Mouse (Mus musculus) hindbrain, embryonic 12.5 days (tissue): ENCODE results near the gene Ica1. TPM values are rescaled to one million over a fixed set of nuclear protein-coding genes. Genes with fewer than 3 reads are reported as not detected.

ENCODE experiments used
- ATAC-seq: fragments of 200-750 bp; cut with Nextera tagmentation; 2 replicates; pipeline ENCODE4 v1.8.0; 2017; ENCODE audit warnings: moderate TSS enrichment; ENCODE audit not compliant: low FRiP score
- H3K27ac ChIP-seq: fragments of 300-500 bp; sonication (generic); 2 replicates; pipeline ENCODE4 v1.5.1; 2016; ENCODE audit warnings: mild to moderate bottlenecking
- H3K27me3 ChIP-seq: fragments of 300-500 bp; sonication (generic); 2 replicates; pipeline ENCODE4 v1.6.1; 2016; ENCODE audit warnings: mild to moderate bottlenecking
- H3K36me3 ChIP-seq: fragments of 300-500 bp; sonication (generic); 2 replicates; pipeline ENCODE4 v1.6.1; 2016; ENCODE audit warnings: mild to moderate bottlenecking
- H3K4me1 ChIP-seq: fragments of 300-500 bp; sonication (generic); 2 replicates; pipeline ENCODE4 v1.6.1; 2016
- H3K4me2 ChIP-seq: fragments of 300-500 bp; sonication (generic); replicated peaks from 2 replicates; pipeline ENCODE4 v1.6.1; 2016; ENCODE audit warnings: mild to moderate bottlenecking
- H3K4me3 ChIP-seq: fragments of 300-500 bp; sonication (generic); 2 replicates; pipeline ENCODE4 v1.5.1; 2016; ENCODE audit warnings: mild to moderate bottlenecking
- H3K9ac ChIP-seq: fragments of 300-500 bp; sonication (generic); 2 replicates; pipeline ENCODE4 v1.6.1; 2016; ENCODE audit warnings: mild to moderate bottlenecking, moderate library complexity
- H3K9me3 ChIP-seq: fragments of 300-500 bp; sonication (generic); replicated peaks from 2 replicates; pipeline ENCODE4 v1.6.1; 2016; ENCODE audit warnings: mild to moderate bottlenecking
- WGBS: fragments of 180-500 bp; shearing (Covaris S2); methylation state at CpG from one replicate; pipeline ENCODE4 v1.1.7; 2016; 5-methylcytosine and 5-hydroxymethylcytosine counted together
- polyA plus RNA-seq: library from polyadenylated mRNA; unstranded; fragments of >200 nt; fragmentation: Nextera tagmentation; extraction: Ambion mirVana; gene quantifications from 2 replicates; pipeline ENCODE4 v1.2.1, GENCODE M21; 2016

Ica1 gene
- polyA plus RNA-seq: 27.0 and 32.8 TPM in 2 replicates

- WGBS: 3% methylated on average over 14 of the region's 16 CpGs
Measured at GRCm38 (mm10) chr6:8778296-8778649, at the start of gene Ica1. Gene Ica1, minus strand, starts transcription at chr6:8778488.

GRCm38 (mm10) chr6:8819866-8820265 is 41.6 kb upstream of the Ica1 start:
- H3K4me2 ChIP-seq: no peak overlapping the region
- 93% methylated on average over 2 of the region's 2 CpGs for WGBS
- no peaks in the 10 kb centered on the region for H3K9me3 ChIP-seq
- ATAC-seq: no peak
- H3K27me3 ChIP-seq: no peaks in the 10 kb centered on the region
- H3K36me3 ChIP-seq: no peaks in the 10 kb centered on the region
- H3K4me3 ChIP-seq: no peak overlapping the region
- no peaks in the 10 kb centered on the region for H3K4me1 ChIP-seq
- no peak overlapping the region for H3K9ac ChIP-seq
- H3K27ac ChIP-seq: no peak overlapping the region

More at GRCm38 (mm10) chr6:8778296-8778649, at the start of gene Ica1:
- Histone ChIP-seq H3K4me1 (peaks cover 5% of the 10 kb centered on the region; the same call in 1 of the 2 replicates), H3K36me3 (no peaks in the 10 kb centered on the region), H3K4me3 (peak within 1 kb of the TSS; percentile 84), H3K9ac (peak within 1 kb of the TSS; percentile 86), H3K27ac (peak within 1 kb of the TSS; percentile 66; the same call in 1 of the 2 replicates), H3K9me3 (no peaks in the 10 kb centered on the region), H3K4me2 (peak within 1 kb of the TSS; percentile 93), H3K27me3 (peaks cover 4% of the 10 kb centered on the region; the same call in 1 of the 2 replicates)
- ATAC-seq: no peak; the same call in 1 of the 2 replicates

- WGBS: 82% methylated on average over 6 of the region's 6 CpGs
- H3K4me2 ChIP-seq: no peak overlapping the region
- H3K4me3 ChIP-seq: no peak overlapping the region
- no peaks in the 10 kb centered on the region for H3K27me3 ChIP-seq
- H3K9ac ChIP-seq: no peak overlapping the region
- no peaks in the 10 kb centered on the region for H3K9me3 ChIP-seq
- no peaks in the 10 kb centered on the region for H3K36me3 ChIP-seq
- no peak overlapping the region for H3K27ac ChIP-seq
- ATAC-seq: no peak
- no peaks in the 10 kb centered on the region for H3K4me1 ChIP-seq
Measured at GRCm38 (mm10) chr6:8814332-8815002, 36.2 kb upstream of the Ica1 start.

- no peaks in the 10 kb centered on the region for H3K9me3 ChIP-seq
- no peak overlapping the region for H3K27ac ChIP-seq
- no peak overlapping the region for H3K9ac ChIP-seq
- WGBS: 69% methylated on average over 3 of the region's 3 CpGs
- H3K4me1 ChIP-seq: no peaks in the 10 kb centered on the region
- no peak for ATAC-seq
- no peak overlapping the region for H3K4me3 ChIP-seq
- no peaks in the 10 kb centered on the region for H3K27me3 ChIP-seq
- no peaks in the 10 kb centered on the region for H3K36me3 ChIP-seq
- H3K4me2 ChIP-seq: no peak overlapping the region
Measured at GRCm38 (mm10) chr6:8802561-8803150, 24.4 kb upstream of the Ica1 start.

- Histone ChIP-seq H3K4me1 (no peaks in the 10 kb centered on the region), H3K27me3 (no peaks in the 10 kb centered on the region), H3K36me3 (no peaks in the 10 kb centered on the region), H3K27ac (no peak overlapping the region), H3K9me3 (no peaks in the 10 kb centered on the region), H3K9ac (no peak overlapping the region), H3K4me2 (no peak overlapping the region), H3K4me3 (no peak overlapping the region)
- 97% methylated on average over 5 of the region's 5 CpGs for WGBS
- ATAC-seq: no peak
Measured at GRCm38 (mm10) chr6:8792385-8792784, 14.1 kb upstream of the Ica1 start.

GRCm38 (mm10) chr6:8791781-8792180 is 13.5 kb upstream of the Ica1 start:
- 67% methylated on average over 3 of the region's 3 CpGs for WGBS
- Histone ChIP-seq H3K4me3 (no peak overlapping the region), H3K27me3 (no peaks in the 10 kb centered on the region), H3K4me1 (no peaks in the 10 kb centered on the region), H3K4me2 (no peak overlapping the region), H3K36me3 (no peaks in the 10 kb centered on the region), H3K9me3 (no peaks in the 10 kb centered on the region), H3K27ac (no peak overlapping the region), H3K9ac (no peak overlapping the region)
- ATAC-seq: no peak

GRCm38 (mm10) chr6:8780618-8781017 is 2.3 kb upstream of the Ica1 start:
- no peak for ATAC-seq
- H3K4me3 ChIP-seq: no peak overlapping the region

GRCm38 (mm10) chr6:8777411-8778295 is 635 bp downstream of the Ica1 start:
- Histone ChIP-seq H3K4me1 (peaks cover 5% of the 10 kb centered on the region; the same call in 1 of the 2 replicates), H3K36me3 (no peaks in the 10 kb centered on the region), H3K27ac (peak overlapping the region; percentile 66; the same call in 1 of the 2 replicates), H3K4me2 (peak overlapping the region; percentile 93), H3K27me3 (peaks cover 4% of the 10 kb centered on the region; the same call in 1 of the 2 replicates), H3K9ac (peak overlapping the region; percentile 86), H3K4me3 (peak overlapping the region; percentile 84), H3K9me3 (no peaks in the 10 kb centered on the region)
- ATAC-seq: peak; percentile 95
- WGBS: 1% methylated on average over 54 of the region's 69 CpGs

More at GRCm38 (mm10) chr6:8780618-8781017, 2.3 kb upstream of the Ica1 start:
- H3K4me2 ChIP-seq: no peak overlapping the region
- H3K27ac ChIP-seq: no peak overlapping the region
- no peaks in the 10 kb centered on the region for H3K36me3 ChIP-seq
- H3K9me3 ChIP-seq: no peaks in the 10 kb centered on the region
- no peak overlapping the region for H3K9ac ChIP-seq
- peaks cover 4% of the 10 kb centered on the region; the same call in 1 of the 2 replicates for H3K27me3 ChIP-seq
- peaks cover 5% of the 10 kb centered on the region; the same call in 1 of the 2 replicates for H3K4me1 ChIP-seq

- ATAC-seq: no peak
- no peaks in the 10 kb centered on the region for H3K36me3 ChIP-seq
- H3K27me3 ChIP-seq: no peaks in the 10 kb centered on the region
- no peak overlapping the region for H3K4me2 ChIP-seq
- no peaks in the 10 kb centered on the region for H3K9me3 ChIP-seq
- 71% methylated on average over 7 of the region's 7 CpGs for WGBS
- H3K4me3 ChIP-seq: no peak overlapping the region
- H3K4me1 ChIP-seq: peaks cover 5% of the 10 kb centered on the region; the same call in 1 of the 2 replicates
- H3K27ac ChIP-seq: no peak overlapping the region
- H3K9ac ChIP-seq: no peak overlapping the region
Measured at GRCm38 (mm10) chr6:8771539-8771938, 6.7 kb downstream of the Ica1 start.

GRCm38 (mm10) chr6:8770341-8770740 is 7.9 kb downstream of the Ica1 start:
- H3K4me2 ChIP-seq: no peak overlapping the region
- peaks cover 5% of the 10 kb centered on the region; the same call in 1 of the 2 replicates for H3K4me1 ChIP-seq
- no peaks in the 10 kb centered on the region for H3K36me3 ChIP-seq
- H3K27me3 ChIP-seq: no peaks in the 10 kb centered on the region
- H3K4me3 ChIP-seq: no peak overlapping the region
- no peak overlapping the region for H3K27ac ChIP-seq
- H3K9ac ChIP-seq: no peak overlapping the region
- ATAC-seq: no peak
- H3K9me3 ChIP-seq: no peaks in the 10 kb centered on the region
- WGBS: 69% methylated on average over 10 of the region's 10 CpGs

GRCm38 (mm10) chr6:8769803-8770202 is 8.5 kb downstream of the Ica1 start:
- Histone ChIP-seq H3K4me1 (peaks cover 5% of the 10 kb centered on the region; the same call in 1 of the 2 replicates), H3K4me2 (no peak overlapping the region), H3K36me3 (no peaks in the 10 kb centered on the region), H3K27me3 (no peaks in the 10 kb centered on the region), H3K27ac (no peak overlapping the region), H3K9me3 (no peaks in the 10 kb centered on the region), H3K9ac (no peak overlapping the region), H3K4me3 (no peak overlapping the region)
- WGBS: 68% methylated on average over 6 of the region's 6 CpGs
- no peak for ATAC-seq

GRCm38 (mm10) chr6:8766652-8767051 is 11.6 kb downstream of the Ica1 start:
- 90% methylated on average over 5 of the region's 5 CpGs for WGBS
- Histone ChIP-seq H3K4me1 (peaks cover 5% of the 10 kb centered on the region; the same call in 1 of the 2 replicates), H3K27ac (no peak overlapping the region)

More at GRCm38 (mm10) chr6:8766652-8767051, 11.6 kb downstream of the Ica1 start:
- no peaks in the 10 kb centered on the region for H3K36me3 ChIP-seq
- no peaks in the 10 kb centered on the region for H3K27me3 ChIP-seq
- no peak overlapping the region for H3K9ac ChIP-seq
- no peak overlapping the region for H3K4me3 ChIP-seq
- H3K4me2 ChIP-seq: no peak overlapping the region
- ATAC-seq: no peak
- no peaks in the 10 kb centered on the region for H3K9me3 ChIP-seq
